ENCODE assay signal across 11 mouse cellular contexts in genomic region chr7:102695358-102696125, GRCm38 (mm10). TPM values are rescaled to one million over a fixed set of nuclear protein-coding genes. Genes with fewer than 3 reads are reported as not detected.
DNase-seq lines count a peak whose midpoint lies in the region; ATAC-seq and TF ChIP-seq lines count a peak whose summit lies in the region.
"Had no signal": no experiment of that assay in that cellular context is flagged by ENCODE, and none has a peak within 500 bp of the region (broad histone marks: within the 10 kb centered on the region; RNA-seq: fewer than 3 reads in every experiment).

Gene Olfr557, plus strand, starts transcription at chr7:102695910.

- H3K4me2 ChIP-seq in heart, postnatal 0 days (ENCODE audit: low read depth, low read length), result no peak within 1 kb of the TSS
- H3K4me2 ChIP-seq: embryonic facial prominence, embryonic 13.5 days; liver, embryonic 15.5 days; stomach, embryonic 15.5 days had no signal

- no peaks in the 10 kb centered on the region for H3K36me3 ChIP-seq in heart, postnatal 0 days (replicated peaks; ENCODE audit: control insufficient read depth, insufficient read depth, low read length)
- H3K36me3 ChIP-seq: embryonic facial prominence, embryonic 13.5 days; liver, embryonic 15.5 days; stomach, embryonic 15.5 days had no signal

- H3K4me3 ChIP-seq in heart, postnatal 0 days (ENCODE audit: low read depth, low read length), result no peak within 1 kb of the TSS
- H3K4me3 ChIP-seq: embryonic facial prominence, embryonic 13.5 days; liver, embryonic 15.5 days; stomach, embryonic 15.5 days had no signal

- H3K9me3 ChIP-seq in heart, postnatal 0 days (replicated peaks; ENCODE audit: control insufficient read depth, low read length), result no peaks in the 10 kb centered on the region
- H3K9me3 ChIP-seq: embryonic facial prominence, embryonic 13.5 days; liver, embryonic 15.5 days; stomach, embryonic 15.5 days had no signal

- ATAC-seq in heart, postnatal 0 days (ENCODE audit: insufficient read depth, low read depth), result no peak
- peak; percentile 89 for ATAC-seq in megakaryocyte, adult 5-6 weeks (ENCODE audit: poor library complexity, severe bottlenecking)

- H3K27ac ChIP-seq in heart, postnatal 0 days (ENCODE audit: low read depth), result no peak within 1 kb of the TSS
- H3K27ac ChIP-seq: embryonic facial prominence, embryonic 13.5 days; liver, embryonic 15.5 days; stomach, embryonic 15.5 days had no signal

- DNase-seq in gastrocnemius, postnatal 10 days, result peak; percentile 10
- DNase-seq in gastrocnemius, postnatal 14 days, result no peak
- peak; percentile 13 for DNase-seq in right cerebral cortex, postnatal 14 days
- DNase-seq in right cerebral cortex, postnatal 36 days (ENCODE audit: low spot score in 2 of 2), result no peak
- DNase-seq in adrenal gland, postnatal 14 days, result peak; percentile 68
- peak; percentile 16 for DNase-seq in heart, postnatal 0 days (ENCODE audit: low spot score)
- no peak for DNase-seq in urinary bladder, postnatal 4 days (ENCODE audit: low spot score in 2 of 2)

- peak; percentile 80 for TF ChIP-seq CTCF in heart, postnatal 0 days (IDR thresholded peaks at IDR 0.05; ENCODE audit: low read depth)

- H3K4me1 ChIP-seq in heart, postnatal 0 days (ENCODE audit: control insufficient read depth, insufficient read depth), result no peaks in the 10 kb centered on the region
- H3K4me1 ChIP-seq: embryonic facial prominence, embryonic 13.5 days; liver, embryonic 15.5 days; stomach, embryonic 15.5 days had no signal

- no peak for TF ChIP-seq EP300 in heart, postnatal 0 days (IDR thresholded peaks at IDR 0.05; ENCODE audit: low read depth)

- H3K9ac ChIP-seq in heart, postnatal 0 days (replicated peaks; ENCODE audit: low read depth, low read length), result no peak within 1 kb of the TSS
- H3K9ac ChIP-seq: embryonic facial prominence, embryonic 13.5 days; liver, embryonic 15.5 days; stomach, embryonic 15.5 days had no signal

- H3K27me3 ChIP-seq in heart, postnatal 0 days (ENCODE audit: control insufficient read depth, insufficient read depth, low read length), result no peaks in the 10 kb centered on the region
- H3K27me3 ChIP-seq: embryonic facial prominence, embryonic 13.5 days; liver, embryonic 15.5 days; stomach, embryonic 15.5 days had no signal

- intact Hi-C loops in gastrocnemius, postnatal 14 days (cut with DNase I; ENCODE audit: low total_unique reads), result no loop called here

- 50% methylated on average over 5 of the region's 5 CpGs for WGBS in heart, postnatal 0 days

RNA-seq across cellular contexts. Expression of gene Olfr557, which starts in this region (rescaled TPM):
- total RNA-seq in gastrocnemius, postnatal 10 days (2021), result not detected
- not detected for total RNA-seq in gastrocnemius, postnatal 14 days (2021)
- total RNA-seq in adrenal gland, postnatal 14 days (2021), result not detected in 2 replicates
- not detected in 2 replicates for total RNA-seq in heart, postnatal 0 days (2014; rRNA removed; ENCODE audit: low replicate concordance)
- polyA plus RNA-seq in heart, postnatal 0 days (2015; fragmentation: Nextera tagmentation; extraction: Ambion mirVana), result not detected in 2 replicates
- total RNA-seq in megakaryocyte, adult 5-6 weeks (2015), result not detected in 2 replicates
- total RNA-seq in megakaryocyte, adult 5-6 weeks (2017), result not detected in 2 replicates
- polyA plus RNA-seq: embryonic facial prominence, embryonic 13.5 days; liver, embryonic 15.5 days; stomach, embryonic 15.5 days had no signal

Comparison
In these comparisons a context has a peak if more than half of its experiments do, and no peak if none do; other contexts are left out.
1. Peak in DNase-seq in gastrocnemius, postnatal 10 days; RNA of the gene not detected or under 1 TPM.
2. Peak in DNase-seq in adrenal gland, postnatal 14 days; RNA of the gene not detected or under 1 TPM.
3. Peak in DNase-seq in heart, postnatal 0 days; RNA of the gene not detected or under 1 TPM.
4. Peak in ATAC-seq in megakaryocyte, adult 5-6 weeks; RNA of the gene not detected or under 1 TPM.